Comparison of ENCODE assay signal across 8 mouse cellular contexts in genomic region chr3:62412704-62413103, GRCm38 (mm10).
DNase-seq lines count a peak whose midpoint lies in the region; ATAC-seq lines count a peak whose summit lies in the region.

No protein-coding gene starts in this region.

- ATAC-seq in megakaryocyte progenitor cell, adult 5-6 weeks (replicated peaks; ENCODE audit: poor library complexity): no peak

- peak; percentile 18 for DNase-seq in gastrocnemius, postnatal 14 days
- DNase-seq in gastrocnemius, postnatal 4 days (ENCODE audit: low spot score in 2 of 2): no peak
- peak; percentile 60 to 74 for DNase-seq in cerebellum, postnatal 10 days
- DNase-seq in layer of hippocampus, postnatal 10 days (ENCODE audit: low spot score in 2 of 2): peak; percentile 69 to 74
- peak; percentile 21 for DNase-seq in ovary, postnatal 14 days (ENCODE audit: low spot score)
- DNase-seq in heart, postnatal 36 days: no peak
- no peak for DNase-seq in thymus, postnatal 10 days (ENCODE audit: low spot score in 2 of 2)

- intact Hi-C loops in gastrocnemius, postnatal 14 days (cut with DNase I; ENCODE audit: low total_unique reads): no loop called here
- intact Hi-C loops in heart, postnatal 36 days (cut with DNase I): no loop called here

Comparison
In these comparisons a context has a peak if more than half of its experiments do, and no peak if none do; other contexts are left out.
1. DNase-seq: peak in gastrocnemius, postnatal 14 days (single experiment), cerebellum, postnatal 10 days (2 of 2), layer of hippocampus, postnatal 10 days (2 of 2) and ovary, postnatal 14 days (single experiment); none in gastrocnemius, postnatal 4 days (0 of 2), heart, postnatal 36 days (0 of 2) and thymus, postnatal 10 days (0 of 2).